Mouse (Mus musculus): Measurements from ENCODE around the gene Pfkfb4. TPM values are rescaled to one million over a fixed set of nuclear protein-coding genes. Genes with fewer than 3 reads are reported as not detected.

Pfkfb4 gene
- polyA plus RNA-seq, 1 experiment, result 44.5 TPM

DNA sequence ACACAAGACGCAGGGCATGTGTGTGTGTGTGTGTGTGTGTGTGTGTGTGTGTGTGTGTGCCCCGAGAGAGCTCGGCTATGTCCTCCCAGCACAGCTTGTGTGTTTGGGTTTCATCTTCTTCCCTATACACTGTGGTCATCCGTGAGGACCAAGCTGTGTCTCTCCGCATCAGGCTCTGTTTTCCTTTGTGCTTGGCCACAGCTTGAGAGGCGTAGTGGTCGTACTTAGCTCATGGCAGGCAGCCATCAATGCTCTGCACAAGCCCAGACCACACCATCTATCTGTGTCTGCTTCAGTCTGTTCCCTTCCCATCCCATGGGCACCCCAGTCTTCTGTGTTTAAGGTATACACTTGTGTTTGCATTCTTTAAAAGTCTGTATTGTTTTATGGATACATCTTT lies 49.8 kb downstream of the Pfkfb4 start:
- no peak for TF ChIP-seq CTCF (IDR thresholded peaks at IDR 0.05; ENCODE audit: low read depth, low read length)
- no peak for TF ChIP-seq POLR2A (IDR thresholded peaks at IDR 0.05; ENCODE audit: borderline replicate concordance, low read depth, low read length)
- no peak overlapping the region for H3K4me3 ChIP-seq (ENCODE audit: insufficient read depth, low read length)
- H3K4me1 ChIP-seq (ENCODE audit: control insufficient read depth, insufficient read depth, low read length), result peaks cover 16% of the 10 kb centered on the region
- H3K27ac ChIP-seq (ENCODE audit: insufficient read depth, low read depth, low read length), result no peak overlapping the region

DNA sequence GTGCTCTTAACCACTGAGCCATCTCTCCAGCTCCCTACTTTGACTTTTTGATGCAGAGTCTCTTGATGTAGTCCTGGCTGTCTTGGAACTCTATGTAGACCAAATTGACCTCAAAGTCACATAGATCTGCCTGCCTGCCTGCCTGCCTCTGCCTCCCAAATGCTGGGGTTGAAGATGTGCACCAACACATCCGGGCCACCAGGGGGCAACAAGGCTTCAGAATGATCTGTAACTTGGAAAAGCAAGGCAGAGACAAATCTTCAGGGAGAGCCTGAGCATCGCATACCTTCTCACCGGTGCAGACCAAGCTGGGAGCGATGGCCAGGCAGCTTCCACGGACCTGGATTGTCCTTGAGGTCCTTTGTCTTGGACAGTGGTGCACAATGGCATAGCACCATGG lies 54.7 kb downstream of the Pfkfb4 start:
- Histone ChIP-seq H3K4me1 (ENCODE audit: control insufficient read depth, insufficient read depth, low read length) (no peaks in the 10 kb centered on the region), H3K4me3 (ENCODE audit: insufficient read depth, low read length) (no peak overlapping the region), H3K27ac (ENCODE audit: insufficient read depth, low read depth, low read length) (no peak overlapping the region)
- TF ChIP-seq CTCF (IDR thresholded peaks at IDR 0.05; ENCODE audit: low read depth, low read length), result no peak; the same call in 1 of the 2 replicates
- TF ChIP-seq POLR2A (IDR thresholded peaks at IDR 0.05; ENCODE audit: borderline replicate concordance, low read depth, low read length), result no peak

DNA sequence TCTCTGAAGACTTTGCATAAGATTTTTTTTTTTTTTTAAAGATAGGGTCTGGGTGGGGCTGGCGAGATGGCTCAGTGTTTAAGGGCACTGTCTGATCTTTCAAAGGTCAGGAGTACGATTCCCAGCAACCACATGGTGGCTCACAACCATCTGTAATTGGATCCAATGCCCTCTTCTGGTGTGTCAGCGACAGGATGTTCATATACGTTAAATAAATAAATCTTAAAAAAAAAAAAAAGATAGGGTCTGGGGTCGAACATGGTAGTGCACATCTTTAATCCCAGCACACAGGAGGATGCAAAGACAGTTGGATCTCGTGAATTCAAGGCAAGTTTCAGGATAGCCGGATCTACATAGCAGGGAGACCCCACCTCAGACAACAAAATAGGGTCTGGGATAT lies 57.7 kb downstream of the Pfkfb4 start:
- Histone ChIP-seq H3K4me3 (ENCODE audit: insufficient read depth, low read length) (no peak overlapping the region), H3K27ac (ENCODE audit: insufficient read depth, low read depth, low read length) (no peak overlapping the region), H3K4me1 (ENCODE audit: control insufficient read depth, insufficient read depth, low read length) (peaks cover 5% of the 10 kb centered on the region)
- TF ChIP-seq POLR2A (IDR thresholded peaks at IDR 0.05; ENCODE audit: borderline replicate concordance, low read depth, low read length), result no peak
- TF ChIP-seq CTCF (IDR thresholded peaks at IDR 0.05; ENCODE audit: low read depth, low read length), result no peak

DNA sequence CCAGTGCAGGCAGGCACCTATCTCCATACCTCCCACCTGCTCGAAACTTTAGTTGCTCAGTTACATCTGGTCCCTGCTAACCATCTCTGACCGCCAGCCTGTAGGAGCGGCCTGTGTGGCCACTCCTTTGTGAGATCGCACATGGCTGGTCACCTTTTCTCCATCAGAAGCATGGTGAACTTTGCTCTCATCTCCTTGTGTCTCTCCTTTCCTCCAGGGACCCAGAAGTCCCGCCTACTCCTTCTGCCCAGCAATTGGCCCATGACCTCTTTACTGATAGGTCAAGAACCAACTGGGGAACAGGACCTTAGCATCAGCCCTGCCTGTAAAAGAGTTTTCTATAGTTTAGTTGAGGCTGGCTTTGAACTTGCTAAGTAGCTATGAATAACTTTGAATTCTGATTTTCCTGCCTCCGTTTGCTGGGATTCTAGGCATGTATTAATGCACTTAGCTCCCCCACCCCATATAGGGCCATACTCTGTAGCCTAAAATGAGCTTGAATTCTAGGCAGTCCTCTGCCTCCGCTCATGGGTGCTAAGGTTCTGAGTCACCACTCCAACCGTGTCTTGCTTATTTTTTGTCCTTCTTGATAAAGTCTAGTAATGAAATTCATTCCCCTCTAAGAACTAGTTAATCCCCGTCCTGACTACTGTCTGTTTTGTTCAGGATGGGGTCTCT lies 58.6 kb downstream of the Pfkfb4 start:
- Histone ChIP-seq H3K4me3 (ENCODE audit: insufficient read depth, low read length) (no peak overlapping the region), H3K4me1 (ENCODE audit: control insufficient read depth, insufficient read depth, low read length) (peaks cover 8% of the 10 kb centered on the region), H3K27ac (ENCODE audit: insufficient read depth, low read depth, low read length) (no peak overlapping the region)
- TF ChIP-seq POLR2A (IDR thresholded peaks at IDR 0.05; ENCODE audit: borderline replicate concordance, low read depth, low read length), result no peak
- TF ChIP-seq CTCF (IDR thresholded peaks at IDR 0.05; ENCODE audit: low read depth, low read length), result no peak

DNA sequence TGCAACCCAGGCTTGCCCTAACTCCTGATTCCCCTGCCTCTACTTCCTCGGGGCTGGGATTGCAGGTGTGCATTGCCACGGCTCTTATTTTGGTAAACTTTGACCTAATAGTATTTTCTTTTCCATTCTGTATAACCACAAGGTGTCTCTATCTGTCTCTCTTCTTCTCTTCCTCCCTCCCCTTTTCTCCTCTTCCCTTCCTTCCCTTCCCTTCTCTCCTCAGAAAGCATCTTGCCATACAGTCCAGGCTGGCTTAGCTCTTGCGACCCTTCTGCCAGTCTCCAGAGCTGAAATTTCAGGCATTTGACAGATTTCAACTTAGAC lies 59.1 kb downstream of the Pfkfb4 start:
- H3K27ac ChIP-seq (ENCODE audit: insufficient read depth, low read depth, low read length), result no peak overlapping the region
- H3K4me3 ChIP-seq (ENCODE audit: insufficient read depth, low read length), result no peak overlapping the region
- no peak for TF ChIP-seq CTCF (IDR thresholded peaks at IDR 0.05; ENCODE audit: low read depth, low read length)
- TF ChIP-seq POLR2A (IDR thresholded peaks at IDR 0.05; ENCODE audit: borderline replicate concordance, low read depth, low read length), result no peak
- H3K4me1 ChIP-seq (ENCODE audit: control insufficient read depth, insufficient read depth, low read length), result peaks cover 13% of the 10 kb centered on the region

DNA sequence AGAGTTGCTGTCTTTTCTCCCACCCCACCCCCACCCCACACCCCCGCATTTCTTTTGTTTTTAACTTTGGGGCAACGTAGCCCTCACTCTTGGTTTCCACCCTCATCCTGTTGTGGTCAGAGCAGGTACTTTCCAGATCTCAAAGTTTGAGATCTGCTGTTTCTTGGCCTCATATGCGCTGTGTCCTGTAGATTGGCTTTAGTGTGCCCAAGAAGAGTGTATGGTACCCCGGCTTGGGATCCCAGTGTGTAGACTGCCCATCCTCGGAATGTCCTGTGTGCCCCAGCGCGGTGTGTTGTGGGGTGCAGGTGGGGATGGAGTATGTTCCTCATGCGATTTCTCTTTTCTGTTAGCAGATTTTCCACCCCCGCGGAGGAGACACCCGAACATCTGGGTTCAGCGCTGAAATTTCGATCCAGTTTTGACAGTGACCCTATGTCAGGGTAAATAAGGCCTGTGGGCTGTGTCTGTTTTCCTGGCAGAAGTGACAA lies 59.5 kb downstream of the Pfkfb4 start:
- TF ChIP-seq CTCF (IDR thresholded peaks at IDR 0.05; ENCODE audit: low read depth, low read length), result no peak
- no peak for TF ChIP-seq POLR2A (IDR thresholded peaks at IDR 0.05; ENCODE audit: borderline replicate concordance, low read depth, low read length)
- H3K27ac ChIP-seq (ENCODE audit: insufficient read depth, low read depth, low read length), result no peak overlapping the region
- H3K4me1 ChIP-seq (ENCODE audit: control insufficient read depth, insufficient read depth, low read length), result peaks cover 17% of the 10 kb centered on the region
- no peak overlapping the region for H3K4me3 ChIP-seq (ENCODE audit: insufficient read depth, low read length)

DNA sequence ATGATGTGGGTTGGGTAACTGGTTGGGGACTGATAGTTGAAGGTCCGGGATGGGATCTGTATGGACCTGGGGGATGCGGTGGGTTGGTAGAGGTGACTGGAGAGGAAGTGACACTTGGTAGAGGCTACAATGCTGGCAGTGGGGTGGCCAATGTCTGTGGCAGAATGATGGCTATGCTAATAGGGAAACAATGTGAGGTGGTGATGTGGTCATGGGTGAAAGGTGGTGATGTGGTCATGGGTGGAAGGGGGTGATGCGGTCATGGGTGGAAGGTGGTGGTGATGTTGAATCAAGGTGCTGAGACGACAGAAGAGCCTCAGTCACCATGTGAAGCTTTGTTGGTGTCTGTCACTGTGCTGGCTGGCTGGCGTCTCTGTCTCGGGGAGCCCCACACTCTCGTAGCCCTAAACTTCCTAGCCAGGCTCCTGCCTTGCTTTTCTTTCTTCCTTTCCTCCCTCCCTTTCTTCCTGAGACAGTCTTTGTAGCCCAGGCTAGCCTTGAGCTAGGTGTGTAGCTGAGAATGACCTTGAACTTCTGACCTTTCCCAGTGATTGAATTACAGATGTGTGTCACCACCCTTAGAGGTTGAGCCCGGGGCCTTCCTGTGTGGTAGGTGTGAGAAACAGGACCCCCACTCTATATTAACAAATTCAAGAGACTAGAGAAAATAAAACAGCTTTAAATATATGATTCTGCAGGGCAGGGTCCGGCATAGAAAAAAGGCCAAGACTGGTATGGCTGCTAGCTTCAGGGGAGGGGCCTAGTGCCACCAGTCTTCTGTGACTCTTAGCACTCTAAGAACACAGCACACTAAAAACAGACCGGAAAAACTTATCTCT lies 60.3 kb downstream of the Pfkfb4 start:
- Histone ChIP-seq H3K27ac (ENCODE audit: insufficient read depth, low read depth, low read length) (no peak overlapping the region), H3K4me1 (ENCODE audit: control insufficient read depth, insufficient read depth, low read length) (peaks cover 25% of the 10 kb centered on the region), H3K4me3 (ENCODE audit: insufficient read depth, low read length) (no peak overlapping the region)
- TF ChIP-seq CTCF (IDR thresholded peaks at IDR 0.05; ENCODE audit: low read depth, low read length) (no peak), POLR2A (IDR thresholded peaks at IDR 0.05; ENCODE audit: borderline replicate concordance, low read depth, low read length) (no peak)

DNA sequence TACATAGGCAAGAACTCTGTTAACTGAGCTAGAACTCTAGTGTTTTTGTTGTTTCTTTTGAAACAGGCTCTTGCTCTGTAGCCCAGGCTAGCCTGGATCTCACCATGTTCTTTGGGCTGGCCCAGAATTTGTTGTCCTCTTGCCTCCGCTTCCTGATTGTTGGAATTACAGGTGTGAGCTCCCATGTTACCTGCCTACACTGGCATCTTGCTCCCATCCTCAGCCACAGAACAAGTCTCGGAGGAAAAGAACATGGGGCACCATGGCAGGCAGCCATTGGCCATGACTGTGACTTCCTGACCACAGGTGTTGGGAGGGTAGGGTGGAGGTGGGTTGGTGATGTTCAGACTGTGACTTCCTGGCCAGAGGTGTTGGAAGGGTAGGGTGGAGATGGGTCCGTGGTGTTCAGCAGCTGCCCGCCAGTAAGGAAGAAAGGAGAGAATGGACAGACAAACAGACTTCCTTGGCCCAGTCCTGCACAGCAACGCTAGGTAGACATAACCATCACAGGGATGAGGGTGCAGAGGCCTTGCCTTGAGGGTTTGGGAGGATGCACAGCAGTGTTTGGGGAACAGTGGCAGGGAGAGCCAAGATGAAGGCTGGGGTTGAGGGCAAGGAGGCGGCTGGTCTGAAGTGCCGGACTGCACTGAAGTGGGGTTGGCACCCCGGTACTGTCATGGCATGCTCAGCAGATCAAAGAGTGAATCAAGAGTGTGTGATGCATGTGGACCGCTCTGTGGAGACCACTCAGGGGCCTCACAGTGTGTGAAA lies 61.1 kb downstream of the Pfkfb4 start:
- TF ChIP-seq CTCF (IDR thresholded peaks at IDR 0.05; ENCODE audit: low read depth, low read length) (no peak), POLR2A (IDR thresholded peaks at IDR 0.05; ENCODE audit: borderline replicate concordance, low read depth, low read length) (no peak)
- Histone ChIP-seq H3K4me1 (ENCODE audit: control insufficient read depth, insufficient read depth, low read length) (peaks cover 30% of the 10 kb centered on the region), H3K27ac (ENCODE audit: insufficient read depth, low read depth, low read length) (no peak overlapping the region), H3K4me3 (ENCODE audit: insufficient read depth, low read length) (no peak overlapping the region)

DNA sequence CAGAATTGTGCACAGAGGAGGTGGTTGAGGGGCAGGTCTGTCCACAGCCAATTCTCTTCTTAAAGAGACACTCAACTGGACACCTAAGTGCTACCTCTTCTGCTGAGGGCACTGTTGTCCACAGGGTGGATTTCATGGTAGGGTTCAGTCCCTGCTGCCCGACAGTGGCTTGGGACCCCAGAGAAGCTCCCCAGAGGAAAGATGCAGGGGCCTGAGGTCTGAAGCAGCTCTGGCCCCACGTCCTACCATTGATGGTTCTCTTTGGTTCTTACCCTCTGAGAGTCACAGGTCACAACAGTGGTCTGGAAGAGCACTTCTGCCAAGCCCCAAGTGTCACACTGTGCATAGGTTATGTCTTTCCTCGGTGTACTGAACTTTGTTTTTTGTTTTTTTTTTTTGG lies 61.8 kb downstream of the Pfkfb4 start:
- Histone ChIP-seq H3K4me3 (ENCODE audit: insufficient read depth, low read length) (no peak overlapping the region), H3K27ac (ENCODE audit: insufficient read depth, low read depth, low read length) (no peak overlapping the region), H3K4me1 (ENCODE audit: control insufficient read depth, insufficient read depth, low read length) (peaks cover 36% of the 10 kb centered on the region)
- no peak for TF ChIP-seq POLR2A (IDR thresholded peaks at IDR 0.05; ENCODE audit: borderline replicate concordance, low read depth, low read length)
- no peak for TF ChIP-seq CTCF (IDR thresholded peaks at IDR 0.05; ENCODE audit: low read depth, low read length)
